Mouse (Mus musculus): ENCODE results near the gene E030018B13Rik.

DNA sequence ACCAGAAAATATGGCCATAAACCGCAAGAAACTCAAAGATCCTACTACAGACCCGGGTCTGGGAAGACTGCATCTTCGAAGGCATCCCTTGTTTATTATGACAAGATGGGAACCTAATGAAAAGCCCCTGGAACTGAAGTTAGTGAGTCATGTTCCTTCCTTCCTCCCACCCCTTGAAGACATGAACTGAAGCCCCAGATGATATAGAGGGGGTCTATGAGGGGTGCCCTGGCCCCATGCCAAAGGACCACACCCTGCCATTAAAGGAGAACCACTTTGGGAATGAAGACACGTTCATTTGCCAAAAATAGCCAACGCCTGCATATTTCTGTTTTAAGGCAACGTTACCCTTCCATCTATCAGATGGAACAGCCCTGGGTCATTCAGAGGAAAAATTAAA is 28.0 kb upstream of the E030018B13Rik start:
- TF ChIP-seq CTCF (IDR thresholded peaks at IDR 0.05; ENCODE audit: low read depth, low read length) (no peak), TAL1 (conservative IDR thresholded peaks at IDR 0.05; ENCODE audit: low read depth, low read length) (no peak), GATA1 (IDR thresholded peaks at IDR 0.05; ENCODE audit: borderline replicate concordance, low read length) (no peak)
